8 mouse cellular contexts compared by ENCODE assay signal in genomic region chr9:70208751-70209150, GRCm38 (mm10). TPM values are rescaled to one million over a fixed set of nuclear protein-coding genes. Genes with fewer than 3 reads are reported as not detected.
A peak's percentile ranks its signal among the peaks of the same experiment; 100 is the strongest.
DNase-seq lines count a peak whose midpoint lies in the region; ATAC-seq lines count a peak whose summit lies in the region.

No protein-coding gene starts in this region.

- H3K4me1 ChIP-seq in heart, embryonic 12.5 days (replicated peaks), result peaks cover 7% of the 10 kb centered on the region

- no peak overlapping the region for H3K27ac ChIP-seq in heart, embryonic 12.5 days (ENCODE audit: poor library complexity, severe bottlenecking)

- DNase-seq in heart, postnatal 14 days, result no peak
- DNase-seq in embryo, embryonic 10.5 days (ENCODE audit: low spot score), result peak; percentile 30
- peak; percentile 51 for DNase-seq in induced T-regulatory cell, adult 2 months (ENCODE audit: low read depth)
- DNase-seq in lung, postnatal 36 days, result peak; percentile 42
- DNase-seq in right cerebral cortex, postnatal 14 days, result no peak
- no peak for DNase-seq in adrenal gland, adult 18-20 months (ENCODE audit: low spot score in 2 of 2)
- DNase-seq in adrenal gland, adult 2 months, result no peak

- no peaks in the 10 kb centered on the region for H3K27me3 ChIP-seq in heart, embryonic 12.5 days (replicated peaks)

- peak overlapping the region; percentile 98 for H3K4me2 ChIP-seq in heart, embryonic 12.5 days

- H3K9ac ChIP-seq in heart, embryonic 12.5 days, result peak overlapping the region; percentile 93

- WGBS in heart, embryonic 12.5 days, result 17% methylated on average over 12 of the region's 12 CpGs

- ATAC-seq in heart, embryonic 12.5 days (ENCODE audit: insufficient number of reproducible peaks, low FRiP score), result no peak

- peak overlapping the region; percentile 79 for H3K4me3 ChIP-seq in heart, embryonic 12.5 days

- H3K9me3 ChIP-seq in heart, embryonic 12.5 days (replicated peaks), result no peaks in the 10 kb centered on the region

- H3K36me3 ChIP-seq in heart, embryonic 12.5 days, result no peaks in the 10 kb centered on the region

- intact Hi-C loops in heart, postnatal 14 days (cut with DNase I), result loop anchor here (5.0 to 10.0 kb wide), 4 partner anchors 54 to 296 kb away; partner anchors contain the start of genes Fam81a and Rnf111

RNA-seq across cellular contexts. Expression of gene Myo1e, which starts 1.6 kb away (rescaled TPM):
- polyA plus RNA-seq in heart, embryonic 12.5 days (2016; fragmentation: Nextera tagmentation; extraction: Ambion mirVana), result 15.2 and 16.2 TPM in 2 replicates
- 10 to 100 TPM; 14.6 to 17.6 TPM for total RNA-seq in heart, postnatal 14 days (2021)
- 10 to 100 TPM; 23.3 to 27.6 TPM for total RNA-seq in adrenal gland, adult 18-20 months (2021)
- total RNA-seq in adrenal gland, adult 2 months (2021), result 10 to 100 TPM; 23.4 to 29.3 TPM
- polyA plus RNA-seq in adrenal gland, adult 2 months (2012; rRNA removed), result 3.1 and 4.2 TPM in 2 replicates

Comparison
In these comparisons a context has a peak if more than half of its experiments do, and no peak if none do; other contexts are left out.
1. DNase-seq: peak in embryo, embryonic 10.5 days (single experiment), induced T-regulatory cell, adult 2 months (single experiment) and lung, postnatal 36 days (single experiment); none in heart, postnatal 14 days (0 of 2), right cerebral cortex, postnatal 14 days (single experiment), adrenal gland, adult 18-20 months (0 of 2) and adrenal gland, adult 2 months (single experiment).